In the genomic region with DNA sequence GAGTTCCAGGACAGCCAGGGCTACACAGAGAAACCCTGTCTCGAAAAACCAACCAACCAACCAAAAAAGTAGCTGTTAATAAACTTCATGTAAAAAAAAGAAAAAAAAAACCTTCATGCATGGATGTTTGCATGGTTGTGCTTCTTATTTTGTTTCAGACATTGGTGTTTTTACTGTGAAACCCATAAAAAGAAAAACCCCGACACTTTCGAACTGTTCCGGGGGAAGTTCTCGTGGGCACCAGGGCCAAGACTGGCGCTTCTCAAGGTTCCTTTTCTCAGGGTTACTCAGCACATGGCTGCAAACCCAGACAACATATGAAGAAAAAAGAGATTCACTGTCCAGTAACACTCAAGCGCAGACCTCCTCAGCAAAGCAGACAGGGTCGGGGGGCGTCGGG, we compare ENCODE assay signal across 13 mouse cellular contexts.
"Had no signal": no experiment of that assay in that cellular context is flagged by ENCODE, and none has a peak within 500 bp of the region (broad histone marks: within the 10 kb centered on the region; RNA-seq: fewer than 3 reads in every experiment).

No protein-coding gene starts in this region.

- H3K27me3 ChIP-seq: limb, embryonic 13.5 days; liver, embryonic 15.5 days; megakaryocyte, embryonic 14.5 days; midbrain, embryonic 15.5 days; neural tube, embryonic 13.5 days had no signal

- H3K4me3 ChIP-seq: limb, embryonic 13.5 days; liver, embryonic 15.5 days; megakaryocyte, embryonic 14.5 days; midbrain, embryonic 15.5 days; neural tube, embryonic 13.5 days had no signal

- H3K4me1 ChIP-seq: limb, embryonic 13.5 days; midbrain, embryonic 15.5 days had no signal

- DNase-seq: kidney, adult 18-20 months; kidney, postnatal 14 days; left cerebral cortex, postnatal 4 days; lung, embryonic 14.5 days; lung, postnatal 10 days; lung, postnatal 4 days; retina, postnatal 1 day had no signal

- H3K36me3 ChIP-seq: limb, embryonic 13.5 days; liver, embryonic 15.5 days; midbrain, embryonic 15.5 days; neural tube, embryonic 13.5 days had no signal

- H3K9ac ChIP-seq: limb, embryonic 13.5 days; liver, embryonic 15.5 days; lung, embryonic 14.5 days; midbrain, embryonic 15.5 days; neural tube, embryonic 13.5 days had no signal

- H3K27ac ChIP-seq: limb, embryonic 13.5 days; liver, embryonic 15.5 days; midbrain, embryonic 15.5 days; neural tube, embryonic 13.5 days had no signal

- H3K9me3 ChIP-seq: limb, embryonic 13.5 days; liver, embryonic 15.5 days; megakaryocyte, embryonic 14.5 days; midbrain, embryonic 15.5 days; neural tube, embryonic 13.5 days had no signal

- ATAC-seq: midbrain, embryonic 15.5 days had no signal

- H3K4me2 ChIP-seq: limb, embryonic 13.5 days; liver, embryonic 15.5 days; lung, embryonic 14.5 days; midbrain, embryonic 11.5 days; midbrain, embryonic 15.5 days; neural tube, embryonic 13.5 days had no signal
